Mouse (Mus musculus): ENCODE data around the gene Rpl37a. TPM values are rescaled to one million over a fixed set of nuclear protein-coding genes. Genes with fewer than 3 reads are reported as not detected.

The Rpl37a gene
- total RNA-seq (2021) (100 to 1,000 TPM; 570 to 661 TPM), polyA plus RNA-seq (2012; rRNA removed) (359 and 364 TPM in 2 replicates)
- long read RNA-seq, transcript Rpl37a-201 (4 exons, 558 nt), result major isoform, 165 of 172 reads
- long read RNA-seq, partial matches to known transcripts, result 1 of 172 reads
- long read RNA-seq, other reads (novel, unspliced or antisense), result 3 of 172 reads

- Histone ChIP-seq H3K27me3 (ENCODE audit: control insufficient read depth, insufficient read depth, low read length) (no peaks in the 10 kb centered on the region), H3K36me3 (ENCODE audit: control insufficient read depth, insufficient read depth, low read length) (peaks cover 18% of the 10 kb centered on the region), H3K79me2 (replicated peaks; ENCODE audit: control insufficient read depth, insufficient read depth, low read length) (no peaks in the 10 kb centered on the region), H3K27ac (peak within 1 kb of the TSS; percentile 82), H3K4me1 (ENCODE audit: control insufficient read depth, insufficient read depth, low read length) (peaks cover 3% of the 10 kb centered on the region), H3K4me3 (peak within 1 kb of the TSS; percentile 74), H3K9ac (ENCODE audit: low read depth, low read length) (peak within 1 kb of the TSS; percentile 96)
- peak; percentile 93 to 95 for DNase-seq
- TF ChIP-seq CTCF (IDR thresholded peaks at IDR 0.05), result no peak
- peak; percentile 97 for TF ChIP-seq POLR2A (IDR thresholded peaks at IDR 0.05; ENCODE audit: insufficient read depth, low read depth, low read length)
- peak; percentile 72 for TF ChIP-seq EP300 (IDR thresholded peaks at IDR 0.05; ENCODE audit: insufficient read depth, low read depth, low read length)
- WGBS, result 3% methylated on average over 68 of the region's 68 CpGs
- intact Hi-C loops (cut with DNase I), result no loop called here
Observed at GRCm38 (mm10) chr1:72710753-72711653, at the start of gene Rpl37a. Gene Rpl37a (plus strand): TSS chr1:72711290.

- Histone ChIP-seq H3K4me1 (ENCODE audit: control insufficient read depth, insufficient read depth, low read length) (no peaks in the 10 kb centered on the region), H3K9ac (ENCODE audit: low read depth, low read length) (no peak overlapping the region), H3K27me3 (ENCODE audit: control insufficient read depth, insufficient read depth, low read length) (no peaks in the 10 kb centered on the region), H3K36me3 (ENCODE audit: control insufficient read depth, insufficient read depth, low read length) (no peaks in the 10 kb centered on the region), H3K79me2 (replicated peaks; ENCODE audit: control insufficient read depth, insufficient read depth, low read length) (no peaks in the 10 kb centered on the region), H3K4me3 (no peak overlapping the region), H3K27ac (no peak overlapping the region)
- DNase-seq, result no peak
- WGBS, result 60% methylated on average over 3 of the region's 3 CpGs
- intact Hi-C loops (cut with DNase I), result no loop called here
- no peak for TF ChIP-seq EP300 (IDR thresholded peaks at IDR 0.05; ENCODE audit: insufficient read depth, low read depth, low read length)
- TF ChIP-seq POLR2A (IDR thresholded peaks at IDR 0.05; ENCODE audit: insufficient read depth, low read depth, low read length), result no peak
- no peak for TF ChIP-seq CTCF (IDR thresholded peaks at IDR 0.05)
Observed at GRCm38 (mm10) chr1:72673070-72673469, 38.0 kb upstream of the Rpl37a start.

GRCm38 (mm10) chr1:72696256-72696655, 14.8 kb upstream of the Rpl37a start:
- TF ChIP-seq POLR2A (IDR thresholded peaks at IDR 0.05; ENCODE audit: insufficient read depth, low read depth, low read length), result no peak
- TF ChIP-seq CTCF (IDR thresholded peaks at IDR 0.05), result no peak
- 46% methylated on average over 3 of the region's 3 CpGs for WGBS
- no peak overlapping the region for H3K4me3 ChIP-seq

GRCm38 (mm10) chr1:72698651-72699050, 12.4 kb upstream of the Rpl37a start:
- no peak overlapping the region for H3K27ac ChIP-seq
- no peaks in the 10 kb centered on the region for H3K4me1 ChIP-seq (ENCODE audit: control insufficient read depth, insufficient read depth, low read length)
- H3K27me3 ChIP-seq (ENCODE audit: control insufficient read depth, insufficient read depth, low read length), result no peaks in the 10 kb centered on the region
- intact Hi-C loops (cut with DNase I), result no loop called here
- H3K36me3 ChIP-seq (ENCODE audit: control insufficient read depth, insufficient read depth, low read length), result no peaks in the 10 kb centered on the region
- no peak overlapping the region for H3K4me3 ChIP-seq
- TF ChIP-seq POLR2A (IDR thresholded peaks at IDR 0.05; ENCODE audit: insufficient read depth, low read depth, low read length), result no peak
- no peak for TF ChIP-seq EP300 (IDR thresholded peaks at IDR 0.05; ENCODE audit: insufficient read depth, low read depth, low read length)
- no peak for TF ChIP-seq CTCF (IDR thresholded peaks at IDR 0.05)
- WGBS, result 39% methylated on average over 4 of the region's 4 CpGs
- H3K79me2 ChIP-seq (replicated peaks; ENCODE audit: control insufficient read depth, insufficient read depth, low read length), result no peaks in the 10 kb centered on the region
- H3K9ac ChIP-seq (ENCODE audit: low read depth, low read length), result no peak overlapping the region
- no peak for DNase-seq

More at GRCm38 (mm10) chr1:72696256-72696655, 14.8 kb upstream of the Rpl37a start:
- intact Hi-C loops (cut with DNase I), result no loop called here
- Histone ChIP-seq H3K36me3 (ENCODE audit: control insufficient read depth, insufficient read depth, low read length) (no peaks in the 10 kb centered on the region), H3K27me3 (ENCODE audit: control insufficient read depth, insufficient read depth, low read length) (no peaks in the 10 kb centered on the region), H3K27ac (no peak overlapping the region), H3K79me2 (replicated peaks; ENCODE audit: control insufficient read depth, insufficient read depth, low read length) (no peaks in the 10 kb centered on the region), H3K9ac (ENCODE audit: low read depth, low read length) (no peak overlapping the region), H3K4me1 (ENCODE audit: control insufficient read depth, insufficient read depth, low read length) (no peaks in the 10 kb centered on the region)
- no peak for DNase-seq

GRCm38 (mm10) chr1:72700479-72700878, 10.6 kb upstream of the Rpl37a start, which contains the start of gene Ankar:
Gene Ankar (minus strand): TSS chr1:72700579.
- WGBS, result 70% methylated on average over 11 of the region's 11 CpGs
- H3K9ac ChIP-seq (ENCODE audit: low read depth, low read length), result no peak within 1 kb of the TSS
- no peaks in the 10 kb centered on the region for H3K79me2 ChIP-seq (replicated peaks; ENCODE audit: control insufficient read depth, insufficient read depth, low read length)
- no peak for DNase-seq
- no peak within 1 kb of the TSS for H3K4me3 ChIP-seq
- H3K27me3 ChIP-seq (ENCODE audit: control insufficient read depth, insufficient read depth, low read length), result no peaks in the 10 kb centered on the region
- no peak within 1 kb of the TSS for H3K27ac ChIP-seq
- no peaks in the 10 kb centered on the region for H3K4me1 ChIP-seq (ENCODE audit: control insufficient read depth, insufficient read depth, low read length)
- no peaks in the 10 kb centered on the region for H3K36me3 ChIP-seq (ENCODE audit: control insufficient read depth, insufficient read depth, low read length)
- TF ChIP-seq POLR2A (IDR thresholded peaks at IDR 0.05; ENCODE audit: insufficient read depth, low read depth, low read length), result no peak
- no peak for TF ChIP-seq EP300 (IDR thresholded peaks at IDR 0.05; ENCODE audit: insufficient read depth, low read depth, low read length)
- TF ChIP-seq CTCF (IDR thresholded peaks at IDR 0.05), result no peak
- intact Hi-C loops (cut with DNase I), result no loop called here

GRCm38 (mm10) chr1:72707525-72707924, 3.6 kb upstream of the Rpl37a start:
- no peak overlapping the region for H3K4me3 ChIP-seq
- no peak for DNase-seq
- peaks cover 7% of the 10 kb centered on the region for H3K36me3 ChIP-seq (ENCODE audit: control insufficient read depth, insufficient read depth, low read length)
- no peaks in the 10 kb centered on the region for H3K79me2 ChIP-seq (replicated peaks; ENCODE audit: control insufficient read depth, insufficient read depth, low read length)
- 32% methylated on average over 4 of the region's 4 CpGs for WGBS
- H3K4me1 ChIP-seq (ENCODE audit: control insufficient read depth, insufficient read depth, low read length), result peaks cover 2% of the 10 kb centered on the region
- H3K27me3 ChIP-seq (ENCODE audit: control insufficient read depth, insufficient read depth, low read length), result no peaks in the 10 kb centered on the region
- TF ChIP-seq EP300 (IDR thresholded peaks at IDR 0.05; ENCODE audit: insufficient read depth, low read depth, low read length) (no peak), CTCF (IDR thresholded peaks at IDR 0.05) (no peak), POLR2A (IDR thresholded peaks at IDR 0.05; ENCODE audit: insufficient read depth, low read depth, low read length) (no peak)
- H3K9ac ChIP-seq (ENCODE audit: low read depth, low read length), result no peak overlapping the region
- no peak overlapping the region for H3K27ac ChIP-seq
- intact Hi-C loops (cut with DNase I), result no loop called here

Measured in heart, adult 2 months (tissue).